Mouse (Mus musculus): ENCODE measurements around the gene Tmem183a. TPM values are rescaled to one million over a fixed set of nuclear protein-coding genes. Genes with fewer than 3 reads are reported as not detected.

Gene Tmem183a
- polyA plus RNA-seq, 1 experiment from 2014 or later = 73.8 TPM

GRCm38 (mm10) chr1:134335924-134336810 is 25.6 kb downstream of the Tmem183a start:
- no peaks in the 10 kb centered on the region for H3K36me3 ChIP-seq
- H3K9me3 ChIP-seq (replicated peaks) = no peaks in the 10 kb centered on the region
- 84% methylated on average over 12 of the region's 12 CpGs for WGBS
- peaks cover 79% of the 10 kb centered on the region for H3K4me1 ChIP-seq (replicated peaks)
- peak overlapping the region; percentile 56; the same call in 1 of the 2 replicates for H3K27ac ChIP-seq (ENCODE audit: poor library complexity, severe bottlenecking)
- no peaks in the 10 kb centered on the region for H3K27me3 ChIP-seq (replicated peaks)
- H3K4me3 ChIP-seq = no peak overlapping the region
- peak; percentile 7; the same call in 1 of the 2 replicates for ATAC-seq (ENCODE audit: insufficient number of reproducible peaks, low FRiP score)
- H3K4me2 ChIP-seq = no peak overlapping the region
- H3K9ac ChIP-seq = no peak overlapping the region

- ATAC-seq (ENCODE audit: insufficient number of reproducible peaks, low FRiP score) = no peak
- Histone ChIP-seq H3K27me3 (replicated peaks) (no peaks in the 10 kb centered on the region), H3K9me3 (replicated peaks) (no peaks in the 10 kb centered on the region), H3K4me1 (replicated peaks) (peaks cover 79% of the 10 kb centered on the region), H3K4me3 (no peak overlapping the region), H3K27ac (ENCODE audit: poor library complexity, severe bottlenecking) (peak overlapping the region; percentile 56; the same call in 1 of the 2 replicates), H3K4me2 (no peak overlapping the region), H3K36me3 (no peaks in the 10 kb centered on the region), H3K9ac (no peak overlapping the region)
- 65% methylated on average over 13 of the region's 13 CpGs for WGBS
Observed at GRCm38 (mm10) chr1:134335211-134335923, 26.4 kb downstream of the Tmem183a start.

GRCm38 (mm10) chr1:134334111-134334827 is 27.5 kb downstream of the Tmem183a start:
- 0 out of 2 replicates have a peak overlapping the region, but pooled peaks have one; percentile 25 for H3K9ac ChIP-seq
- WGBS = 34% methylated on average over 7 of the region's 7 CpGs

GRCm38 (mm10) chr1:134333371-134334110 is 28.2 kb downstream of the Tmem183a start:
- ATAC-seq (ENCODE audit: insufficient number of reproducible peaks, low FRiP score) = no peak
- Histone ChIP-seq H3K9ac (no peak overlapping the region), H3K27ac (ENCODE audit: poor library complexity, severe bottlenecking) (peak overlapping the region; percentile 83), H3K4me3 (no peak overlapping the region), H3K4me2 (peak overlapping the region; percentile 57; the same call in 1 of the 2 replicates), H3K9me3 (replicated peaks) (no peaks in the 10 kb centered on the region), H3K4me1 (replicated peaks) (peaks cover 66% of the 10 kb centered on the region), H3K36me3 (no peaks in the 10 kb centered on the region), H3K27me3 (replicated peaks) (no peaks in the 10 kb centered on the region)
- WGBS = 79% methylated on average over 10 of the region's 10 CpGs

More at GRCm38 (mm10) chr1:134334111-134334827, 27.5 kb downstream of the Tmem183a start:
- no peak overlapping the region for H3K4me2 ChIP-seq
- H3K9me3 ChIP-seq (replicated peaks) = no peaks in the 10 kb centered on the region
- H3K27me3 ChIP-seq (replicated peaks) = no peaks in the 10 kb centered on the region
- H3K27ac ChIP-seq (ENCODE audit: poor library complexity, severe bottlenecking) = peak overlapping the region; percentile 56
- no peak overlapping the region for H3K4me3 ChIP-seq
- no peak for ATAC-seq (ENCODE audit: insufficient number of reproducible peaks, low FRiP score)
- H3K4me1 ChIP-seq (replicated peaks) = peaks cover 72% of the 10 kb centered on the region
- no peaks in the 10 kb centered on the region for H3K36me3 ChIP-seq

GRCm38 (mm10) chr1:134332770-134333271 is 29.0 kb downstream of the Tmem183a start, which contains the start of gene Ppfia4:
TSS of gene Ppfia4 (minus strand) at chr1:134332928.
- Histone ChIP-seq H3K4me2 (peak within 1 kb of the TSS; percentile 57), H3K4me3 (0 out of 2 replicates have a peak within 1 kb of the TSS, but pooled peaks have one; percentile 7), H3K27me3 (replicated peaks) (no peaks in the 10 kb centered on the region), H3K9ac (peak within 1 kb of the TSS; percentile 47), H3K4me1 (replicated peaks) (peaks cover 59% of the 10 kb centered on the region), H3K27ac (ENCODE audit: poor library complexity, severe bottlenecking) (peak within 1 kb of the TSS; percentile 83), H3K9me3 (replicated peaks) (no peaks in the 10 kb centered on the region), H3K36me3 (no peaks in the 10 kb centered on the region)
- 28% methylated on average over 13 of the region's 13 CpGs for WGBS
- peak; percentile 69 for ATAC-seq (ENCODE audit: insufficient number of reproducible peaks, low FRiP score)

GRCm38 (mm10) chr1:134331879-134332635 is 29.7 kb downstream of the Tmem183a start:
- peak overlapping the region; percentile 47 for H3K9ac ChIP-seq
- peaks cover 3% of the 10 kb centered on the region for H3K36me3 ChIP-seq
- H3K27me3 ChIP-seq (replicated peaks) = no peaks in the 10 kb centered on the region
- peak overlapping the region; percentile 83 for H3K27ac ChIP-seq (ENCODE audit: poor library complexity, severe bottlenecking)
- H3K9me3 ChIP-seq (replicated peaks) = no peaks in the 10 kb centered on the region
- no peak overlapping the region for H3K4me3 ChIP-seq
- peak overlapping the region; percentile 57 for H3K4me2 ChIP-seq
- no peak; the same call in 1 of the 2 replicates for ATAC-seq (ENCODE audit: insufficient number of reproducible peaks, low FRiP score)
- H3K4me1 ChIP-seq (replicated peaks) = peaks cover 52% of the 10 kb centered on the region
- 58% methylated on average over 20 of the region's 20 CpGs for WGBS

- Histone ChIP-seq H3K4me3 (no peak overlapping the region), H3K36me3 (peaks cover 35% of the 10 kb centered on the region), H3K27ac (ENCODE audit: poor library complexity, severe bottlenecking) (no peak overlapping the region), H3K27me3 (replicated peaks) (no peaks in the 10 kb centered on the region), H3K9me3 (replicated peaks) (no peaks in the 10 kb centered on the region), H3K4me2 (no peak overlapping the region), H3K9ac (no peak overlapping the region), H3K4me1 (replicated peaks) (peaks cover under 1% of the 10 kb centered on the region)
- 85% methylated on average over 12 of the region's 12 CpGs for WGBS
- no peak for ATAC-seq (ENCODE audit: insufficient number of reproducible peaks, low FRiP score)
Observed at GRCm38 (mm10) chr1:134326841-134327346, 34.9 kb downstream of the Tmem183a start.

- no peaks in the 10 kb centered on the region for H3K4me1 ChIP-seq (replicated peaks)
- H3K9ac ChIP-seq = no peak overlapping the region
- H3K9me3 ChIP-seq (replicated peaks) = no peaks in the 10 kb centered on the region
- H3K4me2 ChIP-seq = no peak overlapping the region
- H3K27ac ChIP-seq (ENCODE audit: poor library complexity, severe bottlenecking) = no peak overlapping the region
- peaks cover 60% of the 10 kb centered on the region for H3K36me3 ChIP-seq
- no peaks in the 10 kb centered on the region for H3K27me3 ChIP-seq (replicated peaks)
- WGBS = 79% methylated on average over 6 of the region's 6 CpGs
- H3K4me3 ChIP-seq = no peak overlapping the region
- no peak for ATAC-seq (ENCODE audit: insufficient number of reproducible peaks, low FRiP score)
Observed at GRCm38 (mm10) chr1:134322591-134322990, 39.2 kb downstream of the Tmem183a start.

- no peaks in the 10 kb centered on the region for H3K27me3 ChIP-seq (replicated peaks)
- no peaks in the 10 kb centered on the region for H3K9me3 ChIP-seq (replicated peaks)
- no peak for ATAC-seq (ENCODE audit: insufficient number of reproducible peaks, low FRiP score)
- H3K36me3 ChIP-seq = peaks cover 64% of the 10 kb centered on the region
- no peak overlapping the region for H3K4me3 ChIP-seq
- 58% methylated on average over 14 of the region's 14 CpGs for WGBS
- no peak overlapping the region for H3K4me2 ChIP-seq
- no peak overlapping the region for H3K9ac ChIP-seq
- no peaks in the 10 kb centered on the region for H3K4me1 ChIP-seq (replicated peaks)
- no peak overlapping the region for H3K27ac ChIP-seq (ENCODE audit: poor library complexity, severe bottlenecking)
Observed at GRCm38 (mm10) chr1:134320691-134321301, 41.0 kb downstream of the Tmem183a start.
